Mouse (Mus musculus) heart, adult 2 months (tissue): ENCODE measurements at regions not wholly inside any gene's neighbourhood (a gene's known extent, or its start where the extent isn't known, plus 50 kb on each side); places are given as distances from the start of the nearest gene placed in this dataset.

Experiments used
- DNase-seq, 2 experiments: peaks; one replicate each; pipeline ENCODE4 v3.0.0; 2021
- H3K27ac ChIP-seq: fragments of 200-600 bp; 2 replicates; pipeline ENCODE4 v1.8.1; 2022
- H3K27me3 ChIP-seq: fragments of 200-500 bp; 2 replicates; pipeline ENCODE4 v1.6.1; 2012; ENCODE audit warnings: mild to moderate bottlenecking, low read length, inconsistent platforms, mixed read lengths; ENCODE audit not compliant: control insufficient read depth, insufficient read depth
- H3K36me3 ChIP-seq: fragments of 200-500 bp; 2 replicates; pipeline ENCODE4 v1.6.1; 2012; ENCODE audit warnings: low read length, inconsistent platforms; ENCODE audit not compliant: control insufficient read depth, insufficient read depth
- H3K4me1 ChIP-seq: fragments of 200-500 bp; 2 replicates; pipeline ENCODE4 v1.6.1; 2011; ENCODE audit warnings: low read length; ENCODE audit not compliant: control insufficient read depth, insufficient read depth
- H3K4me3 ChIP-seq: fragments of 200-600 bp; 2 replicates; pipeline ENCODE4 v1.8.1; 2022
- H3K79me2 ChIP-seq: fragments of 200-500 bp; replicated peaks from 2 replicates; pipeline ENCODE4 v1.6.1; 2012; ENCODE audit warnings: mild to moderate bottlenecking, inconsistent platforms, low read length, moderate library complexity, mixed read lengths; ENCODE audit not compliant: control insufficient read depth, insufficient read depth
- H3K9ac ChIP-seq: fragments of 200-500 bp; 2 replicates; pipeline ENCODE4 v1.6.1; 2012; ENCODE audit warnings: low read depth, mild to moderate bottlenecking, control low read depth, inconsistent platforms, low read length, mixed read lengths
- CTCF ChIP-seq: fragments of 200-600 bp; IDR thresholded peaks from 2 replicates; pipeline ENCODE4 v1.8.1; 2022; ENCODE audit warnings: antibody characterized with exemption, mild to moderate bottlenecking, moderate library complexity
- EP300 ChIP-seq: fragments of 200-500 bp; IDR thresholded peaks from 2 replicates; pipeline ENCODE4 v1.6.1; 2011; ENCODE audit warnings: low read depth, low read length, control low read depth; ENCODE audit not compliant: insufficient read depth
- POLR2A ChIP-seq: fragments of 200-500 bp; IDR thresholded peaks from 2 replicates; pipeline ENCODE4 v1.6.1; 2011; ENCODE audit warnings: mild to moderate bottlenecking, low read depth, low read length, control low read depth; ENCODE audit not compliant: insufficient read depth
- WGBS: fragments of 180-500 bp; shearing (Covaris S2); methylation state at CpG from one replicate; pipeline ENCODE4 v1.1.7; 2018; 5-methylcytosine and 5-hydroxymethylcytosine counted together
- intact Hi-C: fragments of 180-260 bp; cut with DNase I; formaldehyde crosslinking; loops from one replicate; pipeline ENCODE4 v1.15.1; 2025

GRCm38 (mm10) chr5:44902541-44902940 lies 103.1 kb upstream of the Ldb2 start:
- TF ChIP-seq POLR2A (no peak), CTCF (no peak), EP300 (no peak)
- 58% methylated on average over 6 of the region's 6 CpGs for WGBS
- H3K36me3 ChIP-seq, result no peaks in the 10 kb centered on the region
- no peak overlapping the region for H3K4me3 ChIP-seq
- no peak overlapping the region for H3K9ac ChIP-seq
- no peak for DNase-seq
- H3K4me1 ChIP-seq, result no peaks in the 10 kb centered on the region
- intact Hi-C loops, result no loop called here
- H3K79me2 ChIP-seq, result no peaks in the 10 kb centered on the region
- no peaks in the 10 kb centered on the region for H3K27me3 ChIP-seq
- H3K27ac ChIP-seq, result no peak overlapping the region

GRCm38 (mm10) chr5:44886566-44887070 lies 87.1 kb upstream of the Ldb2 start:
- TF ChIP-seq CTCF, result no peak
- Histone ChIP-seq H3K27ac (no peak overlapping the region), H3K4me1 (no peaks in the 10 kb centered on the region), H3K9ac (no peak overlapping the region), H3K4me3 (no peak overlapping the region), H3K36me3 (no peaks in the 10 kb centered on the region), H3K27me3 (no peaks in the 10 kb centered on the region), H3K79me2 (no peaks in the 10 kb centered on the region)
- WGBS, result 65% methylated on average over 4 of the region's 4 CpGs
- no peak for DNase-seq
- intact Hi-C loops, result no loop called here

GRCm38 (mm10) chr5:44876946-44877345 lies 77.5 kb upstream of the Ldb2 start:
- intact Hi-C loops, result no loop called here
- no peak overlapping the region for H3K27ac ChIP-seq
- no peaks in the 10 kb centered on the region for H3K36me3 ChIP-seq
- peak; percentile 44 to 59 for DNase-seq
- H3K4me3 ChIP-seq, result no peak overlapping the region
- TF ChIP-seq POLR2A (no peak), EP300 (no peak), CTCF (no peak)
- no peaks in the 10 kb centered on the region for H3K27me3 ChIP-seq
- H3K79me2 ChIP-seq, result no peaks in the 10 kb centered on the region
- H3K9ac ChIP-seq, result no peak overlapping the region
- WGBS, result 34% methylated on average over 3 of the region's 3 CpGs
- no peaks in the 10 kb centered on the region for H3K4me1 ChIP-seq

- WGBS, result 78% methylated on average over 7 of the region's 7 CpGs
- H3K4me1 ChIP-seq, result no peaks in the 10 kb centered on the region
- H3K36me3 ChIP-seq, result no peaks in the 10 kb centered on the region
- H3K9ac ChIP-seq, result no peak overlapping the region
- intact Hi-C loops, result no loop called here
- H3K27me3 ChIP-seq, result no peaks in the 10 kb centered on the region
- no peaks in the 10 kb centered on the region for H3K79me2 ChIP-seq
- no peak overlapping the region for H3K4me3 ChIP-seq
- no peak overlapping the region for H3K27ac ChIP-seq
- no peak for DNase-seq
- no peak for TF ChIP-seq CTCF
- TF ChIP-seq POLR2A, result no peak
- TF ChIP-seq EP300, result no peak
Measured at GRCm38 (mm10) chr5:44872243-44872642, 72.8 kb upstream of the Ldb2 start.

GRCm38 (mm10) chr5:44863887-44864286 lies 64.4 kb upstream of the Ldb2 start:
- Histone ChIP-seq H3K4me1 (no peaks in the 10 kb centered on the region), H3K79me2 (no peaks in the 10 kb centered on the region), H3K27me3 (no peaks in the 10 kb centered on the region), H3K36me3 (no peaks in the 10 kb centered on the region), H3K9ac (no peak overlapping the region), H3K27ac (no peak overlapping the region), H3K4me3 (no peak overlapping the region)
- TF ChIP-seq POLR2A (no peak), EP300 (no peak), CTCF (no peak)
- WGBS, result 47% methylated on average over 3 of the region's 3 CpGs
- intact Hi-C loops, result no loop called here
- no peak for DNase-seq

- Histone ChIP-seq H3K4me3 (no peak overlapping the region), H3K79me2 (no peaks in the 10 kb centered on the region), H3K27me3 (no peaks in the 10 kb centered on the region), H3K4me1 (no peaks in the 10 kb centered on the region), H3K27ac (no peak overlapping the region), H3K9ac (no peak overlapping the region), H3K36me3 (no peaks in the 10 kb centered on the region)
- no peak for DNase-seq
- WGBS, result 60% methylated on average over 3 of the region's 3 CpGs
- intact Hi-C loops, result no loop called here
- TF ChIP-seq POLR2A, result no peak
- TF ChIP-seq EP300, result no peak
- no peak for TF ChIP-seq CTCF
Measured at GRCm38 (mm10) chr5:44863349-44863748, 63.9 kb upstream of the Ldb2 start.

- H3K79me2 ChIP-seq, result no peaks in the 10 kb centered on the region
Measured at GRCm38 (mm10) chr5:44854189-44854588, 54.7 kb upstream of the Ldb2 start.

More at GRCm38 (mm10) chr5:44854189-44854588, 54.7 kb upstream of the Ldb2 start:
- TF ChIP-seq CTCF (no peak), EP300 (no peak), POLR2A (no peak)
- H3K27me3 ChIP-seq, result no peaks in the 10 kb centered on the region
- no peak for DNase-seq
- H3K27ac ChIP-seq, result no peak overlapping the region
- no peaks in the 10 kb centered on the region for H3K4me1 ChIP-seq
- intact Hi-C loops, result no loop called here
- H3K9ac ChIP-seq, result no peak overlapping the region
- H3K4me3 ChIP-seq, result no peak overlapping the region
- no peaks in the 10 kb centered on the region for H3K36me3 ChIP-seq
- WGBS, result 86% methylated on average over 4 of the region's 4 CpGs
